Mouse (Mus musculus) embryo, embryonic 10.5 days (tissue): ENCODE measurements at regions not wholly inside any gene's neighbourhood (a gene's known extent, or its start where the extent isn't known, plus 50 kb on each side); places are given as distances from the start of the nearest gene placed in this dataset.

Experiments used
- DNase-seq: peaks from one replicate; pipeline ENCODE4 v3.0.0-alpha.2; 2015; ENCODE audit warnings: low spot score

DNA sequence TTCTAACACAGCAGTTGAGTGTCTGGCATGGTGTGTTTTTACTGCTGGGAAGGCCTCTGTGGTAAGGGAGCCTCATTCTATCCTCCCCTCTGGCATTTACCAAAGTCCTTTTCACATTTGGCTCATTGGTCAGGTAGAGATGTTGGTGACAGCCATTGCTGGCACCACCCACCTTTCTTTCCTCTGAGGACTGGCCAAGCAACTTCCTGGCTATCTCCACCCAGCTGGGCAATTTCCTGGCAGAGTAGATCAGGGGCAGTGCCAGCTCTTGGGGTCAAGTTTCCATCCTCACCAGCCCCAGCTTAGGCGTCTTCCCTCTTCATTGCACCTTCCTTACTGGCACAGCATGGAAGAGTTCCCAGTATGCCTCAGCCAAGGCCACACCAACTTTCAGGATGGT, 372.5 kb upstream of the Kif2a start:
- DNase-seq, result no peak

DNA sequence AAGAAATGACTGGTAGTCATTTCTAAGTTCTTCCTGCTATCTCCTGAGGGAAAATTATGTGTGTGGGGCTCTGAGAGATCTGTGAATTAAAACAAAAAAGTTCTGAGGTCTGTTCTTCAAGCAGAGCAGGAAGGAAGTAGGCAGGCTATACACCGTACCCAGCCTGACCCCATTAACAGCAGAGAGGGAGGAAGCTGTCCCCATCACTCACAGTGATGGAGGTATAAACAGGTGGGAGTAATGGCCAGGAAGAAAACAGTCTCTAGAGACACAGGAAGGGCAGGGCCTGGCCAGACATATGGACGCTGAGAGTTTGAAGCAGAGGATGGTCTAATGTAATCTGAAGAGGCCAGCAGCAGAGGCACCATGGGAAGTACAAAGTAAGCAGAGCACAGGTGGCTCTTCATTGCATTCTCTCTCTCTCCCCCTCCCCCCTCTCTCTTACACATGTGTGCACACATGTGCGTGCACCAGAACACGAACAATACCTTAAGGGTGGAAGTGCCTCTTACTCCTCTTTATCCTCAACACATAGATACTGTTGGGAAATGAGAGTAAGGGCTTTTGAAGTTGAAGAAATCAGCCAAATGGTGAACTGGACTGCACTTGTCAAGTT, 367.7 kb upstream of the Kif2a start:
- DNase-seq, result no peak

DNA sequence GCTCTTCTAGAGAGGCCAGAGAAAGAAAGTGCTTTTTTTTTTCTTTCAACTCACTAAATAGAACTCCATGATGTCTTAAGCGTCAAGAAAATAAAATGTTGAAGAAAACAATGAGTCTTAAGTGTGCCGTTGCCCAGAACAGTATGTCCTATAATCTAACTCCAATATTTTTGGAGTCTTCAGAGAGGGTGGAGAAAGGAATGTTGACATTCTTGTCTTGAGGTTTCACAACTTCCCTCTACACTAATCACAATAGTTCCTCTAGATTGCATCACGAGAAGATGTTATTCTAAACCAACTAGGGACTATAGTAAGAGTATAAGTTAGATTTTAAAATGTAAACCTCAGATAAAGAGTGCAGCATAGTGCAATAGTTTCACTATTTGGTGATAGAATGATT, 367.1 kb upstream of the Kif2a start:
- DNase-seq, result no peak

DNA sequence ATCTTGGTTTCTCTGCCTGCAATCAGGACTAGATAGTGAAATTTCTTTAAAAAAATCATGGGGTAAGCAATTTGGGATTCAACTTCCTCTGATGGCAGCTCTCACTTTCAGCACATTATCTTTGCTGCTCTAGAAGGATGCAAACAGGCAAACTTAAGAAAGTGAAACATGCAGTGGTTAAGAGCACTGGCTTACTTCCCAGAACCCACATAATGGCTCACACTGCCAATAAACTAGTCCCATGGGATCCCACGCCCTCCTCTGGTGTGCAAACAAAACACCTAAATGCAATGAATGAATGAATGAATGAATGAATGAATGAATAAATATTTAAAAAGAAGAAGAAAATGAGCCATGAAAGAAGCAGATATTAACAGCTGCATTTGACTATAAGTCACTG, 356.1 kb upstream of the Kif2a start:
- no peak for DNase-seq

DNA sequence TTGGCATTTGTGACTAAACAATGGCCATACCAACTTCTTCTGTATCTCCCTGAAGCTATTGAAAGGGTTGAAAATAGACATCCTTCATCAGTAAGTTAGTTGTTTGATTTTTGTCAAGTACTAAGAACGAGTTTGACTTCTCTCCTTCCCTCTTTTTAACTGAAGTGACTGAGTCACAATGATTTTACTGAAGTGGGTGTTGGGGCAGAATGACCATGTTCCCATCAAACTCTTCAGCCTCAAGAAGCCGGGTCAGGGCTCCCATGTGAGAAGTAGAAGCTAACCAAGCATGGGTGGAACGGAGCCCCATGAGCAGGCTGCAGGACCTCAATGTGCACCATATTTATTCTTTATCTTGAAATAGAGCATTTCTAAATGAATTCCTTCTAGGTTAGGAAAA, 350.7 kb upstream of the Kif2a start:
- DNase-seq, result no peak

DNA sequence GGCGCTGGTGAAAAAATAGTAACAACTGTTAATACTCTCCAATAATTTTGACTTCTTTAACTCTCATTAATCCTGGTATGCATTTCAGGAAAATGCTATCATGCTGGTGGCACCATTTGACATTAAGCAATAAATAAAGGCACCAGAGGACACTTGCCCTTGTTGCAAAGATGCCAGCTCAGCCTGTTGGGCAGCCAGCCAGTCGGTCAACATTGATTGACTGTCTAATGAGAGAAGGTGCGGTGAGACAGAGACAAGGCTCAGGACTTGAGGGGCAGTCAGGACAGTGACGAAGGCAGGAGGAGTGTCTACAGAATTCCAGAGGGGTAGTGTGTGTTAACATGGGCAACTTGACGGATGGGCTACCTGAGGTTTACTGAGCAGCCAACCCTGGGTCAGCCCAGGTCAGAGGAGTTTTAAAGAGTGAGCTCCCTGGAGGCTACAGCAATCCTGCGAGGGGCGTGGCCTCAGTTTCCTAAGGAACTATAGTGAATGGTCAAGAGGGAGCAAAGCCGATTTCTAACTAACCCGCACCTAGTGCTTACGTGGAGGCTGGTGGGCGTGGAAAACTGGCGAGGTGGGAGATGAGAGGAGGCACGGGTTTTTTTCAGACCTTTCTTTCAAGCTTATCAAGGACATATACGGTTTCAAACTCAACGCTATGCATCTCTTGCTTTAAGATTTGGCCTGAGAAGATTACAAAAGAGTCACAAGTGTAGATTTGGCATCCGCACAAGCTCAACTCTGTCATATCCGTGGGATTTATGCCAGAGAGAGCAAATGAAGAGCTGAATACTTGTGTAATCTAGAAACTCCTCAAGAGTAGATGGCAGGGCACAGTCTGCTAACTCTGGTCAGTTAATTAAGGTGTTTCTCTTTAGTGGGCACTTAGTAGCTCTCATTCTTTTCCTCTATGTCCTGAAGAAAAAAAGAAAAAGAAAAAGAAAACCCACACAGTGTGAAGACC, 350.0 kb upstream of the Kif2a start:
- DNase-seq, result peak; percentile 10

DNA sequence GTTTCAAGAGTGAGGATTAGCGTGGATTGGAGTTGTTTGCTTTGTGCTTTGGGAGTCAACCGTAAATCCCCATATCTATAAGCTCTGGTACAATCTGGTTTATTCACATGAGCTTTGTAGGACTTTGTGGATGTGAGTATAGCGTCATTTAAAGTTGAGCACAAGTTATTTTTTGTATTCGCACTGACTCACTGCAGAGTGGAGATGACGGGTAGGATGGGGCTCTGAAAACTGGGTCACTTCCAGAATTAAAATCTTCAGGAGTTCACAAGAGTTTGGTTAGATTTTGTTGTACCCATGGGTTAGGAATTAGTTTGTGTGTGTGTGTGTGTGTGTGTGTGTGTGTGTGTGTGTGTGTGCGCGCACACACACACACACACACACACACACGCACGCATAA, 345.7 kb upstream of the Kif2a start:
- DNase-seq, result no peak

DNA sequence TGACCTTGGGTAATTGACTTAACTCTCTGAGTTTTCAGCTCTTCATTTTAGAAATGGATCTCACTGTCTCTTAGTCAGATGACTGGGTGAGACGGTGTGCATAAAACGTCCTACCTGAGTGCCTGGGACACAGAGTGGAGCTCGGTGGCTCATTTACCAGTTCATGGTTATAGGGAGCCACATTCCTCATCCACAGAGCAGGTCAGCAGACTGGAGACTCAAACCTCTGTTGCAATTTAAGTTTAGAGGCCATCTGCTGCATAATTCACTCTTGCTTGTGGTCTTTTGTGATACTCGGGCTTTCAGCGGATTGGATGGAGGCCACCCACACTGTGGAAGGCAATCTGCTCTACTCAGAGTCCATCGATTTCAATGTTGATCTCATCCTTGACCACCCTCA, 343.8 kb upstream of the Kif2a start:
- no peak for DNase-seq

DNA sequence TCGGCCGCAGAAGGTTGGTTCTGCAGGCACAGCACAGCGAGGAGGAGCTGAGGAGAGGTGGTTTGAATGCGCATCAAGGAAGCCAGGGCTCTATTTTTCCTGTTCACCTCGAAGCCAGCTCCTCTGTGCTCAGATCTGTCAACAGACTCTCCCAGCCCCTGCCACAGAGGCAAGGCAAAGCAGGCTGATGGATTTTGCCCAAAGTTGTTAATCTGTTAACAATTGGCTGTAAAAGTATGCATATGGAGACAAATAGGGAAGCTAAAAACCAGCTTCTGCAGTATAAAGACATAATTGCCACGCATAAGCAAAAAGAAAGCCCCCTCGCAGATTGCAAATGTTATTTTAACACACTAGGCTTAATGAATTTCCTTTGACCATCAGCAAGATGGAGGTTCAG, 343.3 kb upstream of the Kif2a start:
- no peak for DNase-seq

DNA sequence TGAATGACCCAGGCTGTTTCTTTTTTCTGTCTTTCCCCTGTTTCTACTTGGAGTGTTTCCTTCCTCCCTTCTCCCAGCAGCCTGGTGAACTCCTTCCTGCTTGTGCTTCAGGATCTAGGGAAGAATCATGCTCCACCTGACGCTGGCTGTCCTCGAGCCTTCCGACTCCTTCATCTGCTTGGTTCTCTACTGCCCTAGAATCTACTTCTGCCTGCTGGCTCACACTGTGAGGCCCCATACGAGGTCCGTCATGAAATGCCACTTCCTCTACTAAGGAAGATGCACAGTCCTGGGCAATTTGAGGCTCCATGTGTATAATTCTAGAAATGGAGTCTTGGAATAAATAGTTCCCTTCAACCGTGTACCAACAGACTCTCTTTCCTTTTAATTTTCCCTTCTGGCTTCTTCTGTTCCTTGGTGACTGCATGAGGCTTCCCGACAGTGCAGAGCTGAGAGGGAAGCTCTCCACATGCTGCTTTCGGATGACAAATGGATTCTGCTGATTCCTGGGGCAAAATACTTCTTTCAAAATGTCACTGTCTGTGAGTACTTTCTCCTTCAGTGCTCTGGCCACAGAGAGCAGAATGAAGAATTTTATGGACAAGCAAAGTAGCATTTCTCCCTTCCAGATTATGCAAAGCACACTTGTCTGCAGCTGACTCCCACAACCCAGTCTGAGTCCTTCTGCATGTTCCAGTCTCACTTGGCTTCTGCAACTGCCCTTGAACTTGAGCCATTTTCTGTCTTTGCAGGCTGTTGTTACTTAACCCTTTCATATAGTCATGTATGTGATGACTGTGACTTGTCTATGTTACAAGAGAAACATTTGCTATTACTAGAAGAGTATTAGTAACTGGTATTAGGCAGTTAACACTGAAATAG, 341.1 kb upstream of the Kif2a start:
- no peak for DNase-seq

DNA sequence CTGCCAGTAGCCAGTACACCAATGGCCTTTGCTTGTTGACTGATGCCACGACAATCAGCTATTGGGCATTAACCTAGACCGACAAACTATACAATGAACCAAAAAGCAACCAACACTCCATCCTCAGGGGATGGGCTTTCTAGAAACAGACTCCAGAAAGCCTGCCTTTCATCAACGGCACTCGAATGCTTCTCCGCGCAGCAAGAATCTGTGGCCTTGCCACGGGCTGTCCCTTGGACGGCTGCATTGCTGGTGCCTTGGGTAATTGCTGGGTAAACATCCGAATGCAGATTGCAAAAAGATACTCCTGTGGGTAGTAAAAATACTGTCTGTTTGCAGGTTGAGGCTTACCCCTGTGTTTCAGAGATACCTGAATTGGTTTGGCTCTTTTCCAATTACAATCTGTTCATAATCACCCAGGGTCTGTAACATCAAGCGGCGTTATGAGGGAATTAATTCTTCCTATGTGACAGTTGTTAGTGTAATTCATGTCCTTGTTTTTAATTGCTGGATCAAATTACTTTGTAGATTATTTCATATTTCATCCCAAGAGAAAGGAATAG, 319.0 kb upstream of the Kif2a start:
- DNase-seq, result no peak

DNA sequence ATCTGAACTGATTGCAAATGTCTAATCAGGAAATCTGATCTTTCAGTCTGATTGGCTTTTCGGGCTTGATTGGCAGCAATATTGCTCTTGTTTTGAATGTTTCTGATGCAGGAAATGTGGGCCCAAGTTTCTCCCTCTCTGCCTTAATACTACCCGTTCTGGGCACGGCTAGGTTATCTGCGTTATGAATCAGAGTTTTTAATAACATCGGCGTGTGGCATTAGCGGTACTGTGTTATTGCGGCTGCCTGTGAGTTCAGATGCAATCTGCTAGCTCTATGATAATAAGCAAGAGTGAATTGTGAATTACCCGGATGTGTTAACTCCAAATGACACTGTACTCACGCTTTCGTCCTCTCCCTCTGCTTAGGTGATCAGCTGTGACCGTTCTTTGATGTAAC, 316.2 kb upstream of the Kif2a start:
- DNase-seq, result no peak

DNA sequence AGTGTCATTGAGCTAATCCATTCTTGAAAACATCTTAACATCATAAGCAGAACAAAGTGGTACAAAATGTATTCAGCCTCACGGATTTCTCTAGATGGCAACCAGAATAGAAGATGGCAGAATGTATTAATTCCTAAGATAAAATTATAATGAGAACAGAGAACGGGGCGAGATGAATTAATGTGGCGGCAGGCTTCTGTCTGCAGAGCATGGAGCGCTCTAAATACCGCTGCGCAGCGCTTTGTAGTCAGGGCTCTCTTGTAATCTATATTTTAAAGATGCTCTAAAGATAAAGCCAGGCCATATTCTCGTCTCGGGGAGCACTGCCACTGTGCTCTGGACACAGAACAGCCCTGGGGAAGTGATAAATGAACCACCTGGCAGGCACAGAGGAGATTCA, 315.2 kb upstream of the Kif2a start:
- DNase-seq, result no peak

DNA sequence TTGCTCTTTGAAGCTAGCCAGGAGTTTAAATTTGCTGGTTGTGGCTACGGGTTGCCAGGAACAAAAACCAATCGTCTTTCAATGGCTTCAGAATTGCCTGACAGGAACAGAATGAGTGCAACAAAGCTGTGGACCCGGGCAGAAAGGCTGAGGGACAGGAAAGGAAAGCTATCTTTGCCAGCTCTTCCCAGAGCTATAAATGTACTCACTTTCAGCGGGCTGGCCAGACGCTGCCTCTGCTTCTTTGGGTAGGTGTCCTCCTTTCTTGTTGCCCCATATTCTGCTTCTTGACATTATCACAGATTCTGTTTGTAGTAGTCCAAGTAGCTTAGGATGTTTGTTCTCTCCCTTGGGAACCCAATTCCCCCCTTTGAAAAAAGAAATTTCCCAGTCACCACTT, 307.4 kb upstream of the Kif2a start:
- no peak for DNase-seq

DNA sequence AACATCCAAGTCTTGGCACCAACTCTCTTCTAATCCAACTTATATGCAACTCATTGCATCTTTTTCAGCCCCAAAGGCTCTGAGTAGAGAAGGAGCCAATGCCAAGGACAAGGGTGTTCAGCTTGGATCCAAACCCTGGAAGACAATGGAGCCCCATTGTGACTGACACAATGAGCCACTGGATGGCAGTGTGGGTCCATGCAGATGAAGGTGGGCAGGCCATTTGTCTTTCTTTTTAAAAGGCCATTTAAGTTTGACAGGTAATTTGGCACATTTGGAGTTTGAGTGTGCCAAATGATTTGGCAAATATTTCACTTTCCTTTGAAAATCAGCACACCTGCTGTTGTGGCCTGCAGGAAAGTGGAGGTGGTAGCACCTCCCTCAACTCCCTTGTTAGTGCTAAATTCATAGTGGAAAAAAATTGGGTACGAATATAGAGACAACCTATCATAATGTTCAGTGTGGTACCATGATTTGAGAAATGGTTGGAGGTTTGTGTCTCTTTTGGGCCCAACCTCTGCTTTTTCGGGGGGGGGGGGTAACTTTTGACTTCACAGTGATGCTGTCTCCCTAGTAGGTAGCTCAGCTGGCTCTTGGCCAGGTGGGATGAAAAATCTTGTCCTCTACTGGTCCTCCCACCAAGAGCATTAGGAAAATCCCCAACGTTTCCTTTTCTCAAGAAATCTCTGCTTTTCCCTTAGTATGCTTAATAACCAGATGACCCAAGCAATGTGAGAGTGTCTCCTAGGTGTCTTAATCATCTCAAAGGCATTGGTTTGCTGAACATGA, 304.0 kb upstream of the Kif2a start:
- peak; percentile 72 for DNase-seq

DNA sequence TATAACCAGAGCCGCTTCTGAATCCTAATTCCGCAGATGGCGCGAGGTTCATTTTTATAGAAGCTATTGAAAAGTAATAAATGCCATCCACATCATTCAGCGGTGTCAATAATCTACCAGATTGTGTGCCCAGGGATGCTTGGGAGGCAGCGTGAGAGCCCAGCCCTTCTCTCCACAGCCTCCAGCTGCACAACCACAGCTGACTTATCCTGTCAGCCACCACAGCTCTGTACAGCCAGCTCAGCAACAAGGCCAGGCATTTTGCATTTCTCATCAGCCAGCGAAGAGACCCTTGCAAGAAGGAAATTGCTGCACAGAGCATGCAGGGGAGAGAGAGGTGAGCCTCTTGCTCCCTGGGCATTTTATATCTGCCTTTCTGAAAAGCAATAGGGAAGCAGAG, 292.8 kb upstream of the Kif2a start:
- DNase-seq, result no peak

DNA sequence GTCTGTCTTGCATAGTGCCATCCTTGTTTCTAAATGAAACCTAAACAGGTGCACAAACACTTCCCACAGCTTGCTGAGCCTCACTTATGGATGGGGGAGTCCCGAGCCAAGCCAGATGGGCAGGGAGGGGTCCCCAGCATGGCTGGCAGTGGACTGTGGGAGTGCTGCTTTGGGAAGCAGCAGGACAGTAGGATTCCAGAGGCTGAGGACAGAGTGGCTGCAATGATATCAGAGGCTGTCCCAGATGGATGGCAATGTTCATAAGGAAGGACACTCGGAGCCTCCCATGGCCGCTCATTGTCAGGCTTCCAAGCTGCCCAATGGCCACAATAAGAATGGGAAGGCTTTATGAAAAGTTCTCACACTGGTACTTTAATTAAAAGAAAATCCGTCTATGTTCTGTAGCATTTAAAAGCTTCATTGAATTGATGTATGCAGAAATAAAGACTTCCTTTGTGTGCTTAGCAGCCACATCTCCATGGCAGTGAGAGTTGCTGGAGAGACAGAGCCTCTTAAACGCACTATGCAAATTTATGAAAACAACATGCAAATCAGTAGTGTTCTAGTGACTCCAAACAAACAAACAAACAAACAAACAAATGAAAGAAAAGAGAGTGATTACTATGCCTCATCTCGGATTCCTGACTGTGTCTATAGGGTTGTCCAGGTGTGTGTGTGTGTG, 287.2 kb upstream of the Kif2a start:
- DNase-seq, result no peak

DNA sequence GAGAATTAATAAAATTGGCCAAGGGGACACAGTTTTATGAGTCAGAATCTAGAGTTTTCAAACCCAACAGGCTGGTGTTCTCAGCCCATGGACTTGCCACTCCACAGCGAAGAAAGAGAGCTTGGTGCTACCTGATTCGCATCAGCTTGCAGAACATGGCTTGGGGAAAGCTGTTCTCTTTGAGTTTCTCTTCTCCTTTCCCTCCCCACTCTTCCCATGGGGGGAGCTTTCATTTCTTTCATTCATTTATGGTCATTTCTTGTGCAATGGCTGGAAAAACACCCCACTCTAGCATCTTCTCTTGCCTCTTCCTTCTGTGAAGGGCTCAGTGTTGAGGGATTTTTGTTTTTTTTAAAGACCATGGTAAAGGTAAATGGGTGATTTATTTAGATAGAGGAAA, 286.5 kb upstream of the Kif2a start:
- no peak for DNase-seq

DNA sequence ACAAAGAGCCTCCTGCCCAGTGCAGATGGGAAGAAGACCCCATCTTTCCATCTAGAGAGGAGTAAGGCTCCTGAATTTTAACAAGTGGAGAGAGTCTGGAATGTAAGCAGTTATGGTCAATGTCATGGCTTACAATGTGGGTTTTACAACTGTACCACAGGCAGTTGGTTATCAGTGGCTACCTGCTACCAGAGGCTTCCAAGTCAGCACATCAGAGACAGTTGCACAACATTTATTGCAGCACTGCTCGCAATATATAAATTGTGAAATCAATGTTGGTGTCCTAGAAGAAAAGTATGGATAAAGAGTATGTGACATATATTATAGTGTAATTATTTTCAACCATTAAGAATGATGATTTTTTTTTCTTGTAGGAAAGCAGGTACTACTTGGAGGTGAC, 285.0 kb upstream of the Kif2a start:
- no peak for DNase-seq

DNA sequence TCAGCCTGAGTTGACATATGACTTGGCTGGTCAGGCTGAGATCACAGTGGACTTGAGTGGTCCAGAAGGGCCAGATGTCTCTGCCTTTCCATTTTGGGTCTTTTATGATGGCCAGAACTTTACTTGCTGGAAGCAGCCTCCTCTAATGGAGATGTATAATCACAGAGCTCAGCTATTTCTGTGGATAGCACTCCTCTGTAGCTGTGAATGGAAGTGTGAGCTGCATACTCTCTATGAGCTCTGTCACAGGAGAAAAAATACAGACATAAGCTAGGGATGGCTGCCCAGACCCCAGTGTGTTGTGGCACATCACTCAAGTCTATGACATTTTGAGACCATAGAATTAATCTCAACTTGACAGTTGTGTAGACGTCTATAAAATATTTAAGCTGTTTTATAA, 284.3 kb upstream of the Kif2a start:
- DNase-seq, result no peak

DNA sequence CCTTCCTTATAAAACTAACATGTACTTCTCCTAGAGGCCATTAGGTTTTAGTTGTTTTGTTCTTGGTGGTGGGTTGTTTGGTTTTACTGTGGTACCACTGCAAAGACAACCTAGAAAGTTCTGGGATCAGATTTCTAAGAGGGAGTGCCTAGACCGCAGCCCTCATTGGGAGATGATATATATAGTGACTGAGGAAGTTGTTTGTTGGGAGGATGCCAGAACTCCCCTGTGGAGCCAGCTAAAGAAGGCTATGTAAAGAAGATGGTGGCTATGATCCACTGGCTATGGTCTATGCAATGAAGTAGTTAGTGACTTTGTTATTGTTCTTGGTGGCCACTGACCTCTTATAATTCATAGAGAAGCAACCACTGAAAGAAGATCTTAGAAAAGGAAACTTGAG, 283.8 kb upstream of the Kif2a start:
- no peak for DNase-seq
